Mouse (Mus musculus): ENCODE data around the gene Pip4k2c. TPM values are rescaled to one million over a fixed set of nuclear protein-coding genes. Genes with fewer than 3 reads are reported as not detected.

The Pip4k2c gene
- polyA plus RNA-seq, 1 experiment from 2014 or later = 18.4 TPM

GRCm38 (mm10) chr10:127214422-127214803, 3.0 kb upstream of the Pip4k2c start:
- H3K27me3 ChIP-seq (ENCODE audit: control insufficient read depth, insufficient read depth, low read depth, low read length) = no peaks in the 10 kb centered on the region
- no peak for ATAC-seq
- H3K4me1 ChIP-seq (ENCODE audit: control insufficient read depth, insufficient read depth, low read length) = peaks cover 16% of the 10 kb centered on the region
- no peaks in the 10 kb centered on the region for H3K9me3 ChIP-seq (replicated peaks; ENCODE audit: control insufficient read depth, low read length, poor library complexity, severe bottlenecking)
- 69% methylated on average over 1 of the region's 1 CpGs for WGBS
- H3K4me2 ChIP-seq (ENCODE audit: low read length) = no peak overlapping the region
- H3K4me3 ChIP-seq (ENCODE audit: low read depth, low read length) = no peak overlapping the region
- no peak overlapping the region for H3K27ac ChIP-seq (ENCODE audit: low read length)
- H3K9ac ChIP-seq (ENCODE audit: low read depth, low read length) = no peak overlapping the region
- H3K36me3 ChIP-seq (ENCODE audit: control insufficient read depth, insufficient read depth, low read length) = no peaks in the 10 kb centered on the region

- Histone ChIP-seq H3K4me2 (ENCODE audit: low read length) (no peak overlapping the region), H3K27ac (ENCODE audit: low read length) (no peak overlapping the region), H3K4me3 (ENCODE audit: low read depth, low read length) (no peak overlapping the region), H3K27me3 (ENCODE audit: control insufficient read depth, insufficient read depth, low read depth, low read length) (no peaks in the 10 kb centered on the region), H3K9me3 (replicated peaks; ENCODE audit: control insufficient read depth, low read length, poor library complexity, severe bottlenecking) (no peaks in the 10 kb centered on the region), H3K36me3 (ENCODE audit: control insufficient read depth, insufficient read depth, low read length) (no peaks in the 10 kb centered on the region), H3K9ac (ENCODE audit: low read depth, low read length) (no peak overlapping the region), H3K4me1 (ENCODE audit: control insufficient read depth, insufficient read depth, low read length) (peaks cover 16% of the 10 kb centered on the region)
- WGBS = 84% methylated on average over 13 of the region's 13 CpGs
- ATAC-seq = no peak
These were observed 2.5 kb upstream of the Pip4k2c start for GRCm38 (mm10) chr10:127213704-127214421.

- WGBS = 94% methylated on average over 8 of the region's 8 CpGs
- H3K27ac ChIP-seq (ENCODE audit: low read length) = no peak overlapping the region
These were observed 1.9 kb upstream of the Pip4k2c start for GRCm38 (mm10) chr10:127213272-127213671.

GRCm38 (mm10) chr10:127210961-127211405, 402 bp downstream of the Pip4k2c start:
- Histone ChIP-seq H3K9ac (ENCODE audit: low read depth, low read length) (peak overlapping the region; percentile 89), H3K4me3 (ENCODE audit: low read depth, low read length) (peak overlapping the region; percentile 92), H3K9me3 (replicated peaks; ENCODE audit: control insufficient read depth, low read length, poor library complexity, severe bottlenecking) (no peaks in the 10 kb centered on the region), H3K4me2 (ENCODE audit: low read length) (peak overlapping the region; percentile 95), H3K27ac (ENCODE audit: low read length) (peak overlapping the region; percentile 59), H3K4me1 (ENCODE audit: control insufficient read depth, insufficient read depth, low read length) (peaks cover 16% of the 10 kb centered on the region), H3K27me3 (ENCODE audit: control insufficient read depth, insufficient read depth, low read depth, low read length) (no peaks in the 10 kb centered on the region), H3K36me3 (ENCODE audit: control insufficient read depth, insufficient read depth, low read length) (peaks cover 11% of the 10 kb centered on the region; the same call in 1 of the 2 replicates)
- ATAC-seq = peak; percentile 57
- under 1% methylated on average over 22 of the region's 25 CpGs for WGBS

More at GRCm38 (mm10) chr10:127213272-127213671, 1.9 kb upstream of the Pip4k2c start:
- Histone ChIP-seq H3K4me3 (ENCODE audit: low read depth, low read length) (no peak overlapping the region), H3K4me2 (ENCODE audit: low read length) (no peak overlapping the region), H3K27me3 (ENCODE audit: control insufficient read depth, insufficient read depth, low read depth, low read length) (no peaks in the 10 kb centered on the region), H3K9me3 (replicated peaks; ENCODE audit: control insufficient read depth, low read length, poor library complexity, severe bottlenecking) (no peaks in the 10 kb centered on the region), H3K9ac (ENCODE audit: low read depth, low read length) (no peak overlapping the region), H3K4me1 (ENCODE audit: control insufficient read depth, insufficient read depth, low read length) (peaks cover 16% of the 10 kb centered on the region), H3K36me3 (ENCODE audit: control insufficient read depth, insufficient read depth, low read length) (0 out of 2 replicates have a peak, but pooled peaks cover 4% of the 10 kb centered on the region)
- no peak for ATAC-seq

GRCm38 (mm10) chr10:127209928-127210570, 1.3 kb downstream of the Pip4k2c start:
- Histone ChIP-seq H3K9me3 (replicated peaks; ENCODE audit: control insufficient read depth, low read length, poor library complexity, severe bottlenecking) (no peaks in the 10 kb centered on the region), H3K4me2 (ENCODE audit: low read length) (peak overlapping the region; percentile 95), H3K27ac (ENCODE audit: low read length) (no peak overlapping the region), H3K9ac (ENCODE audit: low read depth, low read length) (peak overlapping the region; percentile 89), H3K36me3 (ENCODE audit: control insufficient read depth, insufficient read depth, low read length) (peaks cover 18% of the 10 kb centered on the region), H3K27me3 (ENCODE audit: control insufficient read depth, insufficient read depth, low read depth, low read length) (no peaks in the 10 kb centered on the region), H3K4me3 (ENCODE audit: low read depth, low read length) (peak overlapping the region; percentile 92), H3K4me1 (ENCODE audit: control insufficient read depth, insufficient read depth, low read length) (peaks cover 16% of the 10 kb centered on the region)
- WGBS = 86% methylated on average over 13 of the region's 13 CpGs
- no peak for ATAC-seq

GRCm38 (mm10) chr10:127208921-127209320, 2.5 kb downstream of the Pip4k2c start:
- Histone ChIP-seq H3K4me2 (ENCODE audit: low read length) (no peak overlapping the region), H3K4me1 (ENCODE audit: control insufficient read depth, insufficient read depth, low read length) (peaks cover 16% of the 10 kb centered on the region), H3K27me3 (ENCODE audit: control insufficient read depth, insufficient read depth, low read depth, low read length) (no peaks in the 10 kb centered on the region), H3K27ac (ENCODE audit: low read length) (no peak overlapping the region), H3K9me3 (replicated peaks; ENCODE audit: control insufficient read depth, low read length, poor library complexity, severe bottlenecking) (no peaks in the 10 kb centered on the region), H3K9ac (ENCODE audit: low read depth, low read length) (no peak overlapping the region), H3K4me3 (ENCODE audit: low read depth, low read length) (no peak overlapping the region), H3K36me3 (ENCODE audit: control insufficient read depth, insufficient read depth, low read length) (peaks cover 22% of the 10 kb centered on the region)
- 81% methylated on average over 4 of the region's 4 CpGs for WGBS
- ATAC-seq = no peak

- Histone ChIP-seq H3K27me3 (ENCODE audit: control insufficient read depth, insufficient read depth, low read depth, low read length) (no peaks in the 10 kb centered on the region), H3K36me3 (ENCODE audit: control insufficient read depth, insufficient read depth, low read length) (peaks cover 35% of the 10 kb centered on the region), H3K9ac (ENCODE audit: low read depth, low read length) (no peak overlapping the region), H3K4me3 (ENCODE audit: low read depth, low read length) (no peak overlapping the region), H3K9me3 (replicated peaks; ENCODE audit: control insufficient read depth, low read length, poor library complexity, severe bottlenecking) (no peaks in the 10 kb centered on the region), H3K4me1 (ENCODE audit: control insufficient read depth, insufficient read depth, low read length) (peaks cover 10% of the 10 kb centered on the region), H3K4me2 (ENCODE audit: low read length) (no peak overlapping the region), H3K27ac (ENCODE audit: low read length) (no peak overlapping the region)
- 95% methylated on average over 10 of the region's 10 CpGs for WGBS
- no peak for ATAC-seq
These were observed 6.0 kb downstream of the Pip4k2c start for GRCm38 (mm10) chr10:127205373-127205772.

- ATAC-seq = no peak
- Histone ChIP-seq H3K36me3 (ENCODE audit: control insufficient read depth, insufficient read depth, low read length) (peaks cover 36% of the 10 kb centered on the region), H3K27ac (ENCODE audit: low read length) (no peak overlapping the region), H3K9me3 (replicated peaks; ENCODE audit: control insufficient read depth, low read length, poor library complexity, severe bottlenecking) (no peaks in the 10 kb centered on the region), H3K9ac (ENCODE audit: low read depth, low read length) (no peak overlapping the region), H3K27me3 (ENCODE audit: control insufficient read depth, insufficient read depth, low read depth, low read length) (no peaks in the 10 kb centered on the region), H3K4me2 (ENCODE audit: low read length) (no peak overlapping the region), H3K4me3 (ENCODE audit: low read depth, low read length) (no peak overlapping the region), H3K4me1 (ENCODE audit: control insufficient read depth, insufficient read depth, low read length) (peaks cover 2% of the 10 kb centered on the region; the same call in 1 of the 2 replicates)
- WGBS = 93% methylated on average over 5 of the region's 5 CpGs
These were observed 6.8 kb downstream of the Pip4k2c start for GRCm38 (mm10) chr10:127204589-127204988.

GRCm38 (mm10) chr10:127203106-127203505, 8.3 kb downstream of the Pip4k2c start:
- no peak overlapping the region for H3K27ac ChIP-seq (ENCODE audit: low read length)
- no peak overlapping the region for H3K9ac ChIP-seq (ENCODE audit: low read depth, low read length)
- H3K4me2 ChIP-seq (ENCODE audit: low read length) = no peak overlapping the region
- 99% methylated on average over 3 of the region's 3 CpGs for WGBS
- H3K4me3 ChIP-seq (ENCODE audit: low read depth, low read length) = no peak overlapping the region
- H3K36me3 ChIP-seq (ENCODE audit: control insufficient read depth, insufficient read depth, low read length) = peaks cover 42% of the 10 kb centered on the region
- no peaks in the 10 kb centered on the region for H3K27me3 ChIP-seq (ENCODE audit: control insufficient read depth, insufficient read depth, low read depth, low read length)
- no peaks in the 10 kb centered on the region for H3K9me3 ChIP-seq (replicated peaks; ENCODE audit: control insufficient read depth, low read length, poor library complexity, severe bottlenecking)
- ATAC-seq = no peak
- H3K4me1 ChIP-seq (ENCODE audit: control insufficient read depth, insufficient read depth, low read length) = no peaks in the 10 kb centered on the region

Measured in midbrain, embryonic 16.5 days (tissue).